Mouse (Mus musculus) liver, adult 2 months (tissue): ENCODE results near the gene Hoxc13. TPM values are rescaled to one million over a fixed set of nuclear protein-coding genes. Genes with fewer than 3 reads are reported as not detected.

Experiments used
- DNase-seq: peaks from one replicate; pipeline ENCODE4 v3.0.0-alpha.2; 2011; ENCODE audit warnings: low read depth, low spot score; ENCODE audit errors: extremely low read depth
- H3K27ac ChIP-seq: fragments of 200-500 bp; replicated peaks from 2 replicates; pipeline ENCODE4 v1.5.1; 2012; ENCODE audit warnings: low read depth, mild to moderate bottlenecking, control low read depth, inconsistent platforms, low read length; ENCODE audit not compliant: insufficient read depth
- H3K27me3 ChIP-seq: fragments of 200-500 bp; 2 replicates; pipeline ENCODE4 v1.6.1; 2012; ENCODE audit warnings: mild to moderate bottlenecking, moderate library complexity, low read length, inconsistent platforms; ENCODE audit not compliant: control insufficient read depth, insufficient read depth
- H3K36me3 ChIP-seq: fragments of 200-500 bp; 2 replicates; pipeline ENCODE4 v1.6.1; 2012; ENCODE audit warnings: low read length, inconsistent platforms; ENCODE audit not compliant: control insufficient read depth, insufficient read depth
- H3K4me1 ChIP-seq: fragments of 200-500 bp; 2 replicates; pipeline ENCODE4 v1.6.1; 2011; ENCODE audit warnings: low read length; ENCODE audit not compliant: control insufficient read depth, insufficient read depth
- H3K4me3 ChIP-seq: fragments of 200-500 bp; 2 replicates; pipeline ENCODE4 v1.5.1; 2011; ENCODE audit warnings: low read depth, mild to moderate bottlenecking, control low read depth, low read length, moderate library complexity; ENCODE audit not compliant: insufficient read depth
- H3K79me2 ChIP-seq: fragments of 200-500 bp; 2 replicates; pipeline ENCODE4 v1.6.1; 2012; ENCODE audit warnings: inconsistent platforms, mild to moderate bottlenecking, low read length, moderate library complexity; ENCODE audit not compliant: control insufficient read depth, insufficient read depth
- H3K9ac ChIP-seq: fragments of 200-500 bp; 2 replicates; pipeline ENCODE4 v1.6.1; 2012; ENCODE audit warnings: low read depth, mild to moderate bottlenecking, control low read depth, inconsistent platforms, low read length
- CTCF ChIP-seq: fragments of 200-500 bp; IDR thresholded peaks from 2 replicates; pipeline ENCODE4 v1.5.1; 2011; ENCODE audit warnings: low read depth, low read length, control low read depth
- POLR2A ChIP-seq: fragments of 200-500 bp; IDR thresholded peaks from 2 replicates; pipeline ENCODE4 v1.6.1; 2011; ENCODE audit warnings: low read length, control low read depth; ENCODE audit not compliant: insufficient read depth; ENCODE audit errors: extremely low read depth
- WGBS: fragments of 180-500 bp; shearing (Covaris S2); methylation state at CpG from one replicate; pipeline ENCODE4 v1.1.7; 2018; 5-methylcytosine and 5-hydroxymethylcytosine counted together
- polyA plus RNA-seq: library from polyadenylated mRNA; depleted of rRNA; stranded (reverse); fragments of >200 nt; gene quantifications from 2 replicates; pipeline ENCODE4 v1.2.3, GENCODE M21; 2012; rRNA removed
- total RNA-seq: library from RNA; depleted of rRNA; stranded (reverse); fragments of >200 nt; gene quantifications from 2 replicates; pipeline ENCODE4 v1.2.3, GENCODE M21; 2014; rRNA removed

Gene Hoxc13
- not detected in 2 replicates for total RNA-seq
- not detected in 2 replicates for polyA plus RNA-seq

- TF ChIP-seq CTCF (no peak), POLR2A (no peak)
- 5% methylated on average over 79 of the region's 88 CpGs for WGBS
- H3K4me1 ChIP-seq, result no peaks in the 10 kb centered on the region
These were observed at the start of gene Hoxc13 for GRCm38 (mm10) chr15:102921053-102922011. Hoxc13 (plus strand) TSS chr15:102921103.

GRCm38 (mm10) chr15:102885803-102886202 is 35.1 kb upstream of the Hoxc13 start:
- H3K9ac ChIP-seq, result no peak overlapping the region
- no peak for DNase-seq
- TF ChIP-seq CTCF (no peak), POLR2A (no peak)
- H3K27me3 ChIP-seq, result peaks cover 2% of the 10 kb centered on the region; the same call in 1 of the 2 replicates
- no peaks in the 10 kb centered on the region for H3K4me1 ChIP-seq
- WGBS, result 29% methylated on average over 1 of the region's 1 CpGs
- no peak overlapping the region for H3K4me3 ChIP-seq
- no peaks in the 10 kb centered on the region for H3K79me2 ChIP-seq
- no peak overlapping the region for H3K27ac ChIP-seq
- H3K36me3 ChIP-seq, result no peaks in the 10 kb centered on the region

More at GRCm38 (mm10) chr15:102921053-102922011, at the start of gene Hoxc13:
- Histone ChIP-seq H3K36me3 (no peaks in the 10 kb centered on the region), H3K27me3 (peaks cover 33% of the 10 kb centered on the region), H3K79me2 (no peaks in the 10 kb centered on the region), H3K4me3 (no peak within 1 kb of the TSS), H3K9ac (no peak within 1 kb of the TSS), H3K27ac (no peak within 1 kb of the TSS)
- no peak for DNase-seq

- TF ChIP-seq POLR2A, result no peak
- TF ChIP-seq CTCF, result no peak
- WGBS, result 74% methylated on average over 6 of the region's 6 CpGs
These were observed 25.8 kb upstream of the Hoxc13 start for GRCm38 (mm10) chr15:102895115-102895514.

GRCm38 (mm10) chr15:102904946-102905345 is 16.0 kb upstream of the Hoxc13 start:
- Histone ChIP-seq H3K36me3 (no peaks in the 10 kb centered on the region), H3K4me3 (no peak overlapping the region), H3K27me3 (peaks cover 2% of the 10 kb centered on the region; the same call in 1 of the 2 replicates), H3K9ac (no peak overlapping the region), H3K4me1 (no peaks in the 10 kb centered on the region), H3K27ac (no peak overlapping the region), H3K79me2 (no peaks in the 10 kb centered on the region)
- TF ChIP-seq POLR2A, result no peak
- no peak for TF ChIP-seq CTCF
- DNase-seq, result peak; percentile 9
- WGBS, result 30% methylated on average over 1 of the region's 1 CpGs

More at GRCm38 (mm10) chr15:102895115-102895514, 25.8 kb upstream of the Hoxc13 start:
- no peak overlapping the region for H3K4me3 ChIP-seq
- H3K79me2 ChIP-seq, result no peaks in the 10 kb centered on the region
- H3K9ac ChIP-seq, result no peak overlapping the region
- H3K36me3 ChIP-seq, result no peaks in the 10 kb centered on the region
- DNase-seq, result no peak
- H3K4me1 ChIP-seq, result no peaks in the 10 kb centered on the region
- peaks cover 4% of the 10 kb centered on the region; the same call in 1 of the 2 replicates for H3K27me3 ChIP-seq
- no peak overlapping the region for H3K27ac ChIP-seq

GRCm38 (mm10) chr15:102909536-102909935 is 11.4 kb upstream of the Hoxc13 start:
- Histone ChIP-seq H3K27me3 (peaks cover 10% of the 10 kb centered on the region; the same call in 1 of the 2 replicates), H3K4me1 (no peaks in the 10 kb centered on the region), H3K27ac (no peak overlapping the region), H3K4me3 (no peak overlapping the region), H3K36me3 (no peaks in the 10 kb centered on the region), H3K9ac (no peak overlapping the region), H3K79me2 (no peaks in the 10 kb centered on the region)
- TF ChIP-seq POLR2A (no peak), CTCF (no peak)
- WGBS, result 6% methylated on average over 4 of the region's 4 CpGs
- no peak for DNase-seq

- no peaks in the 10 kb centered on the region for H3K36me3 ChIP-seq
- H3K4me3 ChIP-seq, result no peak overlapping the region
- no peak overlapping the region for H3K27ac ChIP-seq
- no peak for TF ChIP-seq CTCF
- TF ChIP-seq POLR2A, result no peak
- no peaks in the 10 kb centered on the region for H3K4me1 ChIP-seq
- no peaks in the 10 kb centered on the region for H3K79me2 ChIP-seq
- WGBS, result 2% methylated on average over 18 of the region's 18 CpGs
- peaks cover 10% of the 10 kb centered on the region; the same call in 1 of the 2 replicates for H3K27me3 ChIP-seq
- no peak for DNase-seq
- no peak overlapping the region for H3K9ac ChIP-seq
These were observed 10.9 kb upstream of the Hoxc13 start for GRCm38 (mm10) chr15:102910038-102910437.
